Mouse (Mus musculus): ENCODE measurements around the gene Rcbtb1. TPM values are rescaled to one million over a fixed set of nuclear protein-coding genes. Genes with fewer than 3 reads are reported as not detected.

Rcbtb1 gene
- polyA plus RNA-seq, 1 experiment, result 13.7 TPM

DNA sequence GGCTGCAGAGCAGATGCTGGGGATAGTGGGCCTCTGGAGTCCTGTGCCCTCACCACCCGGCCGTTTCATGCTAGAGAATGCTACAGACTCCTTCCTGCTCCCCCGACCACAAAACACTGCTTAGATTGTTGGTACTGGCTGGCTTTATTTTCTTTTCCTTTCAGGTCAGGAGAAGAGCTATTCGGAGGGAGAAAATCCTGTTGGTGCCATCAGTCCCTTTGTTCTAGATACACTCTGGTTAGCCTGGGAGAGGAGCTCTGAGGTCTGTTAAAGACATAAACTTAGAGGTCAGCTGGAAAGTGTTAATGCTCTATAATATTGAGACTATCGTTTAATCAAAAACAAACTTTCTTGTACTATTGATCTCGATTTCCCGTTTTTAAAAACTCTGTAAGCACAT lies 4.5 kb downstream of the Rcbtb1 start:
- H3K27ac ChIP-seq (ENCODE audit: control insufficient read depth, insufficient read depth, low read depth, low read length, poor library complexity), result no peak overlapping the region
- no peak overlapping the region for H3K4me3 ChIP-seq (replicated peaks; ENCODE audit: control insufficient read depth, low read depth, low read length)
- WGBS, result 71% methylated on average over 7 of the region's 7 CpGs
- no peaks in the 10 kb centered on the region for H3K4me1 ChIP-seq (ENCODE audit: control insufficient read depth, insufficient read depth, low read length)
- TF ChIP-seq POLR2A (IDR thresholded peaks at IDR 0.05; ENCODE audit: borderline replicate concordance, control insufficient read depth, low read depth, low read length), result no peak
- no peak for TF ChIP-seq CTCF (IDR thresholded peaks at IDR 0.05; ENCODE audit: control insufficient read depth, insufficient read depth, low read length)

DNA sequence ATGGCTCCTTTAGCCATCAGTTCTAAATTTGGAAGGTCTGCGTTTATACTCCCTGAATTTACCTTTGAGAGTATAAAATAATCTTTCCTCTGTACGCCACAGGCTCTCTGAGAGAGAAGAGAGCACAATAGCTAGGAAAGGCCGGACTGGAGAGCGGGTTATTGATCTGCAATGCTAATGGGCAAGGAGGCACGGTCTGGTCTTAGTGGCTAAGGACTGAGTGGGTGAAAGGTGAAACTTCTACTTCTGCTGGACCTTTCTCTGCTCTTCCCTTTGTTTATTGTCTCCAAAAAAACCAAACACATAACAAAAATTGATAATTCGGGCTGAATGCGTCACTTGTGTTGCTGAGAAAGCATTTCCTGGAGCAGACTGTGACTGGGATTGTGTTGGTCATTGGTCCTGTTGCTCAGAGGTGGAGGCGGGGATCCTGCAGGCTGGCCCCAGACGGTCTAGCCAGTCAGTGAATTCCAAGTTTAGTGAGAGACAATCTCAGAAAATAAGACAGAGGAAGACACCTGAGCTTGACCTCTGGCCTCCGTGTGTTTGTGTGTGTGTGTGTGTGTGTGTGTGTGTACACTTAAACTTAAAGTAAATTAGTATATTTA lies 5.1 kb downstream of the Rcbtb1 start:
- TF ChIP-seq CTCF (IDR thresholded peaks at IDR 0.05; ENCODE audit: control insufficient read depth, insufficient read depth, low read length), result no peak
- TF ChIP-seq POLR2A (IDR thresholded peaks at IDR 0.05; ENCODE audit: borderline replicate concordance, control insufficient read depth, low read depth, low read length), result no peak
- Histone ChIP-seq H3K4me3 (replicated peaks; ENCODE audit: control insufficient read depth, low read depth, low read length) (no peak overlapping the region), H3K27ac (ENCODE audit: control insufficient read depth, insufficient read depth, low read depth, low read length, poor library complexity) (no peak overlapping the region), H3K4me1 (ENCODE audit: control insufficient read depth, insufficient read depth, low read length) (no peaks in the 10 kb centered on the region)
- 89% methylated on average over 10 of the region's 10 CpGs for WGBS

DNA sequence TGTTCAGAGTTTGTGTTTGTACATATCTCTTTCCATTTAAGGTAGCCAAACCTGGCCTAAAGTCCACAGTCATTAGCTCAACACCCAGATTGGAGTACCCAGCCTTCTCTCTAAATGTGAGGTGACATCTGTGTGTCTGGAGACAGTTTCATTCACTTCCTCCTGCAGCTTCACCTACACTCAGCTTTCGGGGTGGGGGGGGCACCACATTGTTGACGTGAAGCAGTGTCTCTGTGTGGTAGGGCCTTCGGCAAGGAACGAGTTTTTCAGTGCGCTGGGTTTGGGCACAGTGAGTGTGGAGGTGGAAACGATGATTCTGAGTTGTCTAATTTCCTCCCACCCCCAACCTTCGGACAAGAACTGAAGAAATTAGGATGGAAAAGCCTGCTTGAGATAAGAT lies 8.0 kb downstream of the Rcbtb1 start:
- WGBS, result 84% methylated on average over 7 of the region's 7 CpGs
- no peak overlapping the region for H3K4me3 ChIP-seq (replicated peaks; ENCODE audit: control insufficient read depth, low read depth, low read length)
- no peaks in the 10 kb centered on the region for H3K4me1 ChIP-seq (ENCODE audit: control insufficient read depth, insufficient read depth, low read length)
- H3K27ac ChIP-seq (ENCODE audit: control insufficient read depth, insufficient read depth, low read depth, low read length, poor library complexity), result no peak overlapping the region
- TF ChIP-seq POLR2A (IDR thresholded peaks at IDR 0.05; ENCODE audit: borderline replicate concordance, control insufficient read depth, low read depth, low read length), result no peak
- TF ChIP-seq CTCF (IDR thresholded peaks at IDR 0.05; ENCODE audit: control insufficient read depth, insufficient read depth, low read length), result no peak

DNA sequence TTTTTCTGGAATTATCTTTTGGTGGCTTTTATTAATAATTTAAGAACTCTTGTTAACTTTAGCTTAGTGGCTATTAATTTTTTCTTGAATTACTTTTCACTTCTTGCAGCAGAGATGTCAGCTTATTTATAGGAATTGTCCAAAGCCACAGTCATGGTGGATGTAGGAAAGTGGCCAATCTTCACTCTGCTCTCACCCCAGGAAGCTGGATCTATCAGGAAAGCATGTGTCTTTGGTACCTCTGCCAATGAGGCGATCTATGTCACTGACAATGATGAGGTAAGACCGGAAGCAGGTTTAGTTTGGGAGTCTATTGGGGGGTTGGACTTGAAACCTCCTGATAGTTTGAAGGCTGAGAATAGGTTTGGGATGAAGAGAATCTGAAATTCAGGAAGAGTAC lies 8.8 kb downstream of the Rcbtb1 start:
- no peak for TF ChIP-seq POLR2A (IDR thresholded peaks at IDR 0.05; ENCODE audit: borderline replicate concordance, control insufficient read depth, low read depth, low read length)
- TF ChIP-seq CTCF (IDR thresholded peaks at IDR 0.05; ENCODE audit: control insufficient read depth, insufficient read depth, low read length), result no peak
- Histone ChIP-seq H3K4me3 (replicated peaks; ENCODE audit: control insufficient read depth, low read depth, low read length) (no peak overlapping the region), H3K27ac (ENCODE audit: control insufficient read depth, insufficient read depth, low read depth, low read length, poor library complexity) (no peak overlapping the region), H3K4me1 (ENCODE audit: control insufficient read depth, insufficient read depth, low read length) (no peaks in the 10 kb centered on the region)
- 94% methylated on average over 2 of the region's 2 CpGs for WGBS

DNA sequence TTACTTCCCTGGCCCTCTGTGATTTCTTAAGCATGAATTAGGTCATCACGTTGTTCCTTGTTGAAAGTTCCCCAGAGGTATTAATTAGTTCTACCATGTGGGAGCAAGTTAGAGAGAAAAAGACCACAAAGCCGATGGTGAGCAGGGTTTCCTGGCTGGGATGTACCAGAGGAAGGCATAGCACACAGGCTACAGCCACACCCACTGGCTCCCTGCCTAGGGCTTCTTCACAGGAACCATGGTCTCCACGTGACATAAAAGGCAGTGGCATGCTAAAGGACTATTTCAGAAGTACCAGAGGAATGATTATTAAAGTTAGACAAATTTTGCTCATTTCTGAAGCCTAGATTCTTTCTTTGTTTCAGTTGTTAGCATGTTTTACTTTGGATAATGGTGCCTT lies 18.2 kb downstream of the Rcbtb1 start:
- Histone ChIP-seq H3K4me1 (ENCODE audit: control insufficient read depth, insufficient read depth, low read length) (no peaks in the 10 kb centered on the region), H3K27ac (ENCODE audit: control insufficient read depth, insufficient read depth, low read depth, low read length, poor library complexity) (no peak overlapping the region), H3K4me3 (replicated peaks; ENCODE audit: control insufficient read depth, low read depth, low read length) (no peak overlapping the region)
- 30% methylated on average over 3 of the region's 3 CpGs for WGBS
- TF ChIP-seq CTCF (IDR thresholded peaks at IDR 0.05; ENCODE audit: control insufficient read depth, insufficient read depth, low read length), result no peak
- no peak for TF ChIP-seq POLR2A (IDR thresholded peaks at IDR 0.05; ENCODE audit: borderline replicate concordance, control insufficient read depth, low read depth, low read length)

DNA sequence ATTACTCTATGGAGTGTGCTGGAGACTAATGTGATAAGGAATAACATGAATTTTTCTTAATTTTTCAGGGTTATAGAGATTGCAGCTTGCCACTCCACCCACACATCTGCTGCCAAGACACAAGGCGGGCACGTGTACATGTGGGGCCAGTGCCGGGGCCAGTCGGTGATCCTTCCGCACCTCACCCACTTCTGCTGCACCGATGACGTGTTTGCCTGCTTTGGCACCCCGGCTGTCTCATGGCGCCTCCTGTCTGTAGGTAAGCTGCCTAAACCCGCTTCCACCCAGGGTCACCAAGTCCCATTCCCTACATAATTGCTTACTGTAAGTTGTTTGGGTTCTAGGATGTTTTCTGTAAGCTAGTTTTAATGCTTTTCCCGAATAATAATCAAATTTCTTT lies 25.2 kb downstream of the Rcbtb1 start:
- 93% methylated on average over 11 of the region's 11 CpGs for WGBS
- TF ChIP-seq POLR2A (IDR thresholded peaks at IDR 0.05; ENCODE audit: borderline replicate concordance, control insufficient read depth, low read depth, low read length) (no peak), CTCF (IDR thresholded peaks at IDR 0.05; ENCODE audit: control insufficient read depth, insufficient read depth, low read length) (no peak)
- Histone ChIP-seq H3K4me3 (replicated peaks; ENCODE audit: control insufficient read depth, low read depth, low read length) (no peak overlapping the region), H3K4me1 (ENCODE audit: control insufficient read depth, insufficient read depth, low read length) (no peaks in the 10 kb centered on the region), H3K27ac (ENCODE audit: control insufficient read depth, insufficient read depth, low read depth, low read length, poor library complexity) (no peak overlapping the region)

DNA sequence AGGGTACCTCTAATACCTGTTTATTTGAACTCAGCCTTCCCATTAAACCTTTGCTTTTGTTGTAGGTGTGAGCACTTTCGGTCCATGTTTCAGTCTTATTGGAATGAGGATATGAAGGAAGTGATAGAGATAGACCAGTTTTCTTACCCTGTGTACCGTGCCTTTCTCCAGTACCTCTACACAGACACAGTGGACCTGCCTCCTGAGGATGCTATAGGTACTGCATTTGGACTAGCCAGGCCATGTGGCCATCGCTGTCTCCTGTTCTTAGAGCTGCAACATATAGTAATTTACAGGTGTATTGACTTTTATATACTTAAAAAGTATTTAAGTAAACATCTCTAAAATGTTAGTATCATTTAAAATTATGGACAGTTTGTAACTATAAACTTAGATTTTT lies 28.8 kb downstream of the Rcbtb1 start:
- WGBS, result 91% methylated on average over 3 of the region's 3 CpGs

DNA sequence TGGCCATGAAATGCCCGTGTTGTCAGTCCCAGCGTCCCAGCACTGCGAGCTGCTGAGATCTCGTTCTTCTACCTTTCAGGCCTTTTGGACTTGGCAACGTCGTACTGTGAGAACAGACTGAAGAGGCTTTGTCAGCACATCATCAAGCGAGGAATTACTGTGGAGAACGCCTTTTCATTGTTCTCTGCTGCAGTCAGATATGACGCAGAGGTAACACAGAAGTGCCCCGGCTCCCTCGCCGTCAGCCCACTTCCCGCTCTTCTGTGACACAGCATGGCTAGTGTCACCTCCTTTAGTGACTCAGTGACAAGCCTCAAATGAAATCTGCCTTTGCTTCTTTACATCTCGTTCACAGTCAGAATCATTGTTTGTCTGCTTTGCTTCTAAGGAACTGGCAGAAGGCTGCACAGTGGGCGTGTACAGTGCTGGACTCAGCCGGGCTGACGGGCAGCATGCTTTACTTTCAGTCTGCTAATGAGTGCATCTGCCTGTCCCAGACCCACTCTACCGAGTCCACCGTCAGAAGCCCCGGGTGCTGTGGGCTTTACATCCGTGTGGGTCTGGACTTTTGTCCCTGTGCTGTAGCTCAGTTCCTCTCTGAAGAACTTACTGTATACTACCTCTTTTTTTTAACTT lies 29.4 kb downstream of the Rcbtb1 start:
- 92% methylated on average over 21 of the region's 21 CpGs for WGBS
- TF ChIP-seq POLR2A (IDR thresholded peaks at IDR 0.05; ENCODE audit: borderline replicate concordance, control insufficient read depth, low read depth, low read length) (no peak), CTCF (IDR thresholded peaks at IDR 0.05; ENCODE audit: control insufficient read depth, insufficient read depth, low read length) (no peak)

More for the DNA sequence above, 28.8 kb downstream of the Rcbtb1 start:
- Histone ChIP-seq H3K4me3 (replicated peaks; ENCODE audit: control insufficient read depth, low read depth, low read length) (no peak overlapping the region), H3K4me1 (ENCODE audit: control insufficient read depth, insufficient read depth, low read length) (no peaks in the 10 kb centered on the region), H3K27ac (ENCODE audit: control insufficient read depth, insufficient read depth, low read depth, low read length, poor library complexity) (no peak overlapping the region)
- TF ChIP-seq CTCF (IDR thresholded peaks at IDR 0.05; ENCODE audit: control insufficient read depth, insufficient read depth, low read length), result no peak
- TF ChIP-seq POLR2A (IDR thresholded peaks at IDR 0.05; ENCODE audit: borderline replicate concordance, control insufficient read depth, low read depth, low read length), result no peak

More for the DNA sequence above, 29.4 kb downstream of the Rcbtb1 start:
- Histone ChIP-seq H3K4me3 (replicated peaks; ENCODE audit: control insufficient read depth, low read depth, low read length) (no peak overlapping the region), H3K4me1 (ENCODE audit: control insufficient read depth, insufficient read depth, low read length) (no peaks in the 10 kb centered on the region), H3K27ac (ENCODE audit: control insufficient read depth, insufficient read depth, low read depth, low read length, poor library complexity) (no peak overlapping the region)

Data from bone marrow, adult 2 months (tissue).